Mouse (Mus musculus): Measurements from ENCODE around the gene Serpina9.

GRCm38 (mm10) chr12:103977060-103977459, 36.5 kb downstream of the Serpina9 start:
- TF ChIP-seq CTCF (IDR thresholded peaks at IDR 0.05; ENCODE audit: insufficient read depth, low read length) (no peak), POLR2A (IDR thresholded peaks at IDR 0.05; ENCODE audit: borderline replicate concordance, extremely low read depth, low read depth, low read length) (no peak)
